Mouse (Mus musculus): Measurements from ENCODE around the gene Smim14.

The Smim14 gene

GRCm38 (mm10) chr5:65407989-65408388 is 129.0 kb downstream of the Smim14 start:
- DNase-seq (ENCODE audit: low spot score in 2 of 2): no peak

GRCm38 (mm10) chr5:65401251-65401994 is 135.6 kb downstream of the Smim14 start:
- DNase-seq (ENCODE audit: low spot score in 2 of 2): peak; percentile 82 to 86

All from urinary bladder, postnatal 36 days (tissue).